Mouse (Mus musculus) megakaryocyte, embryonic 14.5 days (primary cell): Measurements from ENCODE around the gene Spata5.

Source experiments
- FLI1 ChIP-seq: IDR thresholded peaks from 2 replicates; pipeline ENCODE4 v1.6.1; 2012; ENCODE audit warnings: low read length, inconsistent platforms, mixed read lengths
- GATA1 ChIP-seq: IDR thresholded peaks from 3 replicates; pipeline ENCODE4 v1.6.1; 2012; ENCODE audit warnings: mixed read lengths, low read length, inconsistent platforms, borderline replicate concordance

- TF ChIP-seq GATA1 = no peak
- TF ChIP-seq FLI1 = no peak
These were observed 100.8 kb downstream of the Spata5 start for GRCm38 (mm10) chr3:37520334-37521023.
